Mouse (Mus musculus) B cell, adult 62 days (primary cell): ENCODE measurements around the gene Cxcl2. TPM values are rescaled to one million over a fixed set of nuclear protein-coding genes. Genes with fewer than 3 reads are reported as not detected.

Experiments used
- total RNA-seq: library from RNA; stranded (reverse); gene quantifications from 4 replicates; pipeline ENCODE4 v1.2.4, GENCODE M21; 2023

The Cxcl2 gene
- total RNA-seq: 0.95 to 1.0 TPM in 2 of 4 replicates, not detected in the others

DNA sequence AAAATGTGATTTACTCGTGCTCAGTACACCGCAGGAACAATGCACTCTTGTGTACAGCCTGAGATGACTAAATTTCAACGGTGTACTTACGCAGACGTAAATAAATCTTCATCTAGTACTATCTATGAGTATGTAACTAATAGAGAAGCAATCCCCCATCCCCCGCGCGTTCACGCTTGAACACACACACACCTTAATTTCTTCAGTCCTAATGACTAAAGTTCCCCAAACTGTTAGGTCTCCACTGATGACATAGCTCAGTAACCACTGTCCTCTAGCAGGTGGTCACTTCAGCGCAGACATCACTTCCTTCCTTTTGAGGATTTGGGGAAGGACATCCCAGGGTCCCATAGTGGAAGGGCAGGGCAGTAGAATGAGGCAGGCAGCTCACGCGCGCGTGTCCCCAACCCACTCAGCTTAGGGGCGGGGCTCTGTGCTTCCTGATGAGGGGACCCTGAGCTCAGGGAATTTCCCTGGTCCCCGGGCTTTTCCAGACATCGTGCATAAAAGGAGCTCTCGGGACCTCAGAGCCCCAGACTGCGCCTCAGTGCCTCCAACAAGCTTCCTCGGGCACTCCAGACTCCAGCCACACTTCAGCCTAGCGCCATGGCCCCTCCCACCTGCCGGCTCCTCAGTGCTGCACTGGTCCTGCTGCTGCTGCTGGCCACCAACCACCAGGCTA lies at the start of gene Cxcl2:
Gene Cxcl2 (plus strand): TSS at position 533 of the 682 bp plus-strand sequence.

DNA sequence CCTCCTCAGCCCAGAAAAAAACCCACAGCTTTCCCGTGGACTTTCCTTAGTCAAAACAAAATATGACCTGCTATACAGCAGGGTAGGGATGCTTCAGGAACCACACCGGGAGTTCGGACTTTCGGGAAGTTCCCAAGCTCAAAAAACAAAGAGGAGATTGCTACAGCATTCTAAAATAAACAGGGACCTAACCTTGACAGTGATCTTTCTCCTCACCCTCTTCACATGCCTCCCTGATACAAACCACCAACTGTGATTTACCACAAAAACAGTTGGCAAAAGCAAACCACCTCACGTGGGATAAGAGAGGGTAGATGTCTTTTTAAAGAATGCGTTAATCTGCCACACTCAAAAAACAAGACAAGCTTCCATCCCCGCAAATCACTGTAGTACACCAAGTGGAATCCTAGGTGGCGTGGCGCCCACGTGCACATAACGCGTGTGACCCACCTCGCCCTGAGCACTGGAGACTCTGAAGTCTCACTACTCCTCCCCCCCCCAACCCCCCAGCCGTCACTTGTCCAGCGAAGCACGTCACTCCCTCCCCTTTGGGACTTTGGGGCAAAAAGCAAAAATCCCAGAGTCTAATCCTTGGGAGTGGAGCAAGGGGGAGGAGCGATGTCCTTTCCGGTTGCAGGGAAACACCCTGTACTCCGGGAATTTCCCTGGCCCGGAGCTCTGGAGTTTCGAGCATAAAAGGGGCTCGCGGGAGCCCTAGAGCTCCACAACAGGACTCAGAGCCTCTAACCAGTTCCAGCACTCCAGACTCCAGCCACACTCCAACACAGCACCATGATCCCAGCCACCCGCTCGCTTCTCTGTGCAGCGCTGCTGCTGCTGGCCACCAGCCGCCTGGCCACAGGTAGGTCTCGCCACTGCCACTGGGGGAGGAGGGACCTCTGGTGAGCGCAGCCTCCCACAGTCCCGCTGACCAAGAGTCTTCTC lies 12.9 kb upstream of the Cxcl2 start, which contains the start of gene Cxcl1:
Gene Cxcl1 (plus strand): TSS at position 723 of the 945 bp plus-strand sequence.

DNA sequence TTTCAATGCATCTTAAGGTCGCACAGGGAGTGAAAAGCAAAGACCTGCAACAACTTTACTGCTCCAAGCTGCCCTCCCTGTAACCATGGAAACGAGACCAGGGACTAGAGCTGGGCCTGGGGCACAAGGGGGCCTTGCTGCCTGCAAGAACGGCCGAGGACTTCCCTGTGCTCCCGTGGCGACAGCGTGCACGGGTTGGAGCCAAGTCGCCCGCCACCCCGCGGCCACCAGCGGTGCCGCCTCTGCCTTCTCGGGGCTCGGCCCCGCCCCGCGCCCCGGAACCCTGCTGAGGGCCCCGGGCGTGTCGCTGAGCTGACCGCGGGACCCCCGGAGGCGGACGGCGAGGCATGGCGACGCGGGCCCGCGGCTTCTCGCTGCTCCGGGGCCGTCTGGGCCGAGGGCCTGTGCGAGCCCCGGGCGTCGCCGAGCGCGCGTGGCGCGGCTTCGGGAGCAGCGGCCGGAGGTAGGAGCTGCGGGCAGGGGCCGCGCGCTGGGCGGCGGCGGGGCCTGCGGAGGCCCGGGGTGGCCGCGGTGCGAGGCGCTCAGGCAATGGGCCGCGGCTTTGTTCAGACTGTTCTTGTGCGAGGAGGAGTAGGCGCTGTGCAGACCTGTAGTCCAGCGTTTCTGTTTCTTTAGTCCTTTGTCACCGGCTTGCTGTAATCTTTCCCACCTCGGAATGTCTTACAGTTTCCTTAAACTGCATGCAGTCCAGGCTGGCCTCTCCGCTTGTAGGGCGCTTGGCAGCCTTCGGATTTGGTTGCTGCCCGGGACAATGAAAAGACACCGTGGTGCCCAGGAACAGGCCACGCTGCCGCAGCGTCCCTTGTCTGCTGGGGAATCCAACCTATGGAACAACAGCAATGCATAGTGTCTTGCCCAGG lies 27.5 kb downstream of the Cxcl2 start, which contains the start of gene Mthfd2l:
Gene Mthfd2l (plus strand): TSS at position 147 of the 881 bp plus-strand sequence.

Other genes with a start within 250 kb of the Cxcl2 start
- not detected in 4 replicates for gene Cxcl5, start 144.5 kb upstream of the Cxcl2 start, total RNA-seq
- gene Ppbp, start 135.4 kb upstream of the Cxcl2 start, total RNA-seq: 1.1 to 5.6 TPM (median 2.6 TPM) in 4 replicates
- gene Pf4, start 131.4 kb upstream of the Cxcl2 start, total RNA-seq: 1.7 to 3.8 TPM (median 3.7 TPM) in 3 of 4 replicates, not detected in the other
- gene Cxcl3, start 117.8 kb upstream of the Cxcl2 start, total RNA-seq: not detected in 4 replicates
- not detected in 4 replicates for gene Cxcl15, start 109.3 kb upstream of the Cxcl2 start, total RNA-seq
- not detected in 4 replicates for gene Cxcl1, start 12.6 kb upstream of the Cxcl2 start, total RNA-seq
- gene Mthfd2l, start 27.2 kb downstream of the Cxcl2 start, total RNA-seq: 0.83 to 3.1 TPM (median 1.4 TPM) in 4 replicates
- not detected in 4 replicates for gene Epgn, start 123.6 kb downstream of the Cxcl2 start, total RNA-seq
- gene Ereg, start 170.8 kb downstream of the Cxcl2 start, total RNA-seq: not detected in 4 replicates
- gene Areg, start 235.7 kb downstream of the Cxcl2 start, total RNA-seq: 0.66 to 2.0 TPM (median 1.7 TPM) in 4 replicates